Mouse (Mus musculus) adrenal gland, postnatal 4 days (tissue): ENCODE measurements around the gene Cdk13. TPM values are rescaled to one million over a fixed set of nuclear protein-coding genes. Genes with fewer than 3 reads are reported as not detected.

ENCODE experiments used
- DNase-seq, 2 experiments: peaks; one replicate each; pipeline ENCODE4 v3.0.0; 2021 to 2022; ENCODE audit warnings: low spot score in 2 of 2, mixed read lengths in 2 of 2
- total RNA-seq, 2 experiments: library from RNA; stranded (reverse); gene quantifications; 2 replicates each; pipeline ENCODE4 v1.2.3; 2021

The Cdk13 gene
- total RNA-seq, 2 experiments from 2014 or later = 62.6 to 68.6 TPM

- DNase-seq = no peak
These were observed 32.3 kb downstream of the Cdk13 start for GRCm38 (mm10) chr13:17772574-17772973.

GRCm38 (mm10) chr13:17762405-17762804 is 42.5 kb downstream of the Cdk13 start:
- DNase-seq = no peak

- DNase-seq = no peak
These were observed 49.9 kb downstream of the Cdk13 start for GRCm38 (mm10) chr13:17754997-17755396.

- DNase-seq = no peak
These were observed 76.1 kb downstream of the Cdk13 start for GRCm38 (mm10) chr13:17728798-17729197.

GRCm38 (mm10) chr13:17727922-17728321 is 77.0 kb downstream of the Cdk13 start:
- DNase-seq = no peak

- no peak for DNase-seq
These were observed 87.5 kb downstream of the Cdk13 start for GRCm38 (mm10) chr13:17717357-17717756.

- no peak for DNase-seq
These were observed 96.0 kb downstream of the Cdk13 start for GRCm38 (mm10) chr13:17708784-17709311.

GRCm38 (mm10) chr13:17705188-17705826 is 99.6 kb downstream of the Cdk13 start:
- no peak for DNase-seq

- no peak for DNase-seq
These were observed 102.6 kb downstream of the Cdk13 start for GRCm38 (mm10) chr13:17702311-17702710.

- no peak for DNase-seq
These were observed 103.6 kb downstream of the Cdk13 start for GRCm38 (mm10) chr13:17701322-17701721.

- no peak for DNase-seq
These were observed 104.7 kb downstream of the Cdk13 start for GRCm38 (mm10) chr13:17700090-17700715.

- no peak for DNase-seq
These were observed 108.9 kb downstream of the Cdk13 start for GRCm38 (mm10) chr13:17695898-17696580.

- peak; percentile 99 to 100 for DNase-seq
These were observed 109.8 kb downstream of the Cdk13 start, which contains the start of the genes Mplkip and Sugct for GRCm38 (mm10) chr13:17694911-17695699. TSS of gene Mplkip (plus strand) at chr13:17695192. TSS of gene Sugct (minus strand) at chr13:17695553.

- DNase-seq = no peak
These were observed 110.5 kb downstream of the Cdk13 start for GRCm38 (mm10) chr13:17694414-17694813.

GRCm38 (mm10) chr13:17693816-17694215 is 111.1 kb downstream of the Cdk13 start:
- no peak for DNase-seq

- no peak for DNase-seq
These were observed 113.5 kb downstream of the Cdk13 start for GRCm38 (mm10) chr13:17691436-17691835.

GRCm38 (mm10) chr13:17690686-17691085 is 114.2 kb downstream of the Cdk13 start:
- DNase-seq = no peak

- DNase-seq = no peak
These were observed 115.4 kb downstream of the Cdk13 start for GRCm38 (mm10) chr13:17689461-17689860.

- no peak for DNase-seq
These were observed 133.8 kb downstream of the Cdk13 start for GRCm38 (mm10) chr13:17671122-17671521.

GRCm38 (mm10) chr13:17667380-17667779 is 137.5 kb downstream of the Cdk13 start:
- DNase-seq = no peak
